In the genomic region with DNA sequence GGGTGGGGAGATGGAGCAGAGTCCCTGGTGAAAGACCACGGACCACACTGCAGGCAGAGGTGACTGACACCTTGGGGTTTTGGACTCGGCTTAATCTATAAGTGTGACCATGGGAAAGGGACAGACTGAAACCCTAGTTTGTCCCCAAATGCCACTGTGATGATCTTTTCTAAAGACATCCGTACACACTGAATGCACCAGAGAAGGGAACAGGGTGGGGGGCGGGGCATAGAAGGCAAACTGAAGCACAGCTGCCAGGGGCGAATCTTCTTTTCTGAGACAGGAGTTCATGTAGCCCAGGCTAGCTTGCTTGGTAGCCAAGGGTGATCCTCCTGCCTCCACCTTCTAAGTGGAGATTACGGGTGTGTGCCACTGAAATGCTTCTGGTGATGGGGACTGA, we compare ENCODE assay signal across 11 mouse cellular contexts. TPM values are rescaled to one million over a fixed set of nuclear protein-coding genes. Genes with fewer than 3 reads are reported as not detected.
DNase-seq lines count a peak whose midpoint lies in the region; ATAC-seq and TF ChIP-seq lines count a peak whose summit lies in the region.
"Had no signal": no experiment of that assay in that cellular context is flagged by ENCODE, and none has a peak within 500 bp of the region (broad histone marks: within the 10 kb centered on the region; RNA-seq: fewer than 3 reads in every experiment).

No protein-coding gene starts in this region.

- H3K9me3 ChIP-seq in heart, embryonic 14.5 days (ENCODE audit: control insufficient read depth, low read length), result no peaks in the 10 kb centered on the region
- H3K9me3 ChIP-seq in neural tube, embryonic 13.5 days, result no peaks in the 10 kb centered on the region
- H3K9me3 ChIP-seq in limb, embryonic 12.5 days, result no peaks in the 10 kb centered on the region
- H3K9me3 ChIP-seq in stomach, postnatal 0 days (ENCODE audit: control insufficient read depth, low read length), result no peaks in the 10 kb centered on the region
- H3K9me3 ChIP-seq: forebrain, embryonic 13.5 days had no signal

- H3K4me2 ChIP-seq in heart, embryonic 14.5 days (ENCODE audit: low read length), result peak overlapping the region; percentile 28; the same call in 1 of the 2 replicates
- H3K4me2 ChIP-seq in neural tube, embryonic 13.5 days, result no peak overlapping the region
- peak overlapping the region; percentile 48 for H3K4me2 ChIP-seq in limb, embryonic 12.5 days
- no peak overlapping the region for H3K4me2 ChIP-seq in stomach, postnatal 0 days (replicated peaks; ENCODE audit: low read depth)
- H3K4me2 ChIP-seq: forebrain, embryonic 13.5 days had no signal

- H3K27ac ChIP-seq in heart, embryonic 14.5 days (replicated peaks in 1 of 2; ENCODE audit: control insufficient read depth in 1 of 2, insufficient read depth in 1 of 2, low read depth in 2 of 2, low read length in 2 of 2), result peak overlapping the region; percentile 65 to 67
- H3K27ac ChIP-seq in neural tube, embryonic 13.5 days (replicated peaks), result 0 out of 2 replicates have a peak overlapping the region, but pooled peaks have one; percentile 38
- H3K27ac ChIP-seq in limb, embryonic 12.5 days, result peak overlapping the region; percentile 72
- peak overlapping the region; percentile 24; the same call in 1 of the 2 replicates for H3K27ac ChIP-seq in stomach, postnatal 0 days (replicated peaks)
- H3K27ac ChIP-seq: forebrain, embryonic 13.5 days had no signal

- DNase-seq in heart, postnatal 25 days (ENCODE audit: low spot score), result no peak
- DNase-seq in neural tube, embryonic 10.5 days (ENCODE audit: extremely low spot score, low spot score), result no peak
- DNase-seq in stomach, postnatal 0 days (ENCODE audit: low spot score), result no peak
- DNase-seq in cerebellum, postnatal 36 days, result no peak
- no peak for DNase-seq in urinary bladder, postnatal 4 days (ENCODE audit: low spot score in 2 of 2)
- DNase-seq: cerebellum, adult 9-10 months had no signal

- 66% methylated on average over 6 of the region's 6 CpGs for WGBS in heart, embryonic 14.5 days
- 76% methylated on average over 6 of the region's 6 CpGs for WGBS in neural tube, embryonic 13.5 days
- 74% methylated on average over 6 of the region's 6 CpGs for WGBS in limb, embryonic 12.5 days
- 67% methylated on average over 6 of the region's 6 CpGs for WGBS in stomach, postnatal 0 days

- TF ChIP-seq CTCF in stomach, postnatal 0 days (IDR thresholded peaks at IDR 0.05; ENCODE audit: low read depth), result no peak

- no peak overlapping the region for H3K9ac ChIP-seq in heart, embryonic 14.5 days (ENCODE audit: low read length)
- H3K9ac ChIP-seq in neural tube, embryonic 13.5 days, result no peak overlapping the region
- 0 out of 2 replicates have a peak overlapping the region, but pooled peaks have one; percentile 23 for H3K9ac ChIP-seq in limb, embryonic 12.5 days (replicated peaks)
- no peak overlapping the region for H3K9ac ChIP-seq in stomach, postnatal 0 days (ENCODE audit: low read length)
- H3K9ac ChIP-seq: forebrain, embryonic 13.5 days had no signal

- no peak overlapping the region for H3K4me3 ChIP-seq in heart, embryonic 14.5 days (ENCODE audit: control insufficient read depth in 1 of 2, insufficient read depth in 1 of 2, low read depth in 1 of 2, low read length in 2 of 2)
- no peak overlapping the region for H3K4me3 ChIP-seq in neural tube, embryonic 13.5 days
- peak overlapping the region; percentile 13 for H3K4me3 ChIP-seq in limb, embryonic 12.5 days (replicated peaks)
- no peak overlapping the region for H3K4me3 ChIP-seq in stomach, postnatal 0 days (ENCODE audit: low read depth, low read length)
- H3K4me3 ChIP-seq: forebrain, embryonic 13.5 days had no signal

- H3K4me1 ChIP-seq in heart, embryonic 14.5 days (ENCODE audit: control insufficient read depth in 2 of 2, insufficient read depth in 2 of 2, low read length in 2 of 2), result peaks cover 0 to 10% of the 10 kb centered on the region in 2 experiments; a peak in 2 of 4 replicates
- H3K4me1 ChIP-seq in neural tube, embryonic 13.5 days (replicated peaks), result no peaks in the 10 kb centered on the region
- peaks cover 17% of the 10 kb centered on the region for H3K4me1 ChIP-seq in limb, embryonic 12.5 days (replicated peaks)
- no peaks in the 10 kb centered on the region for H3K4me1 ChIP-seq in stomach, postnatal 0 days (replicated peaks; ENCODE audit: control insufficient read depth, insufficient read depth)
- H3K4me1 ChIP-seq: forebrain, embryonic 13.5 days had no signal

- TF ChIP-seq EP300 in stomach, postnatal 0 days (optimal IDR thresholded peaks at IDR 0.05), result no peak

- H3K36me3 ChIP-seq in heart, embryonic 14.5 days (ENCODE audit: control insufficient read depth, insufficient read depth, low read length), result peaks cover 65% of the 10 kb centered on the region
- peaks cover 51% of the 10 kb centered on the region for H3K36me3 ChIP-seq in neural tube, embryonic 13.5 days
- H3K36me3 ChIP-seq in limb, embryonic 12.5 days, result peaks cover 42% of the 10 kb centered on the region
- H3K36me3 ChIP-seq in stomach, postnatal 0 days (ENCODE audit: control insufficient read depth, insufficient read depth, low read length), result peaks cover 12% of the 10 kb centered on the region; the same call in 1 of the 2 replicates

- H3K27me3 ChIP-seq in heart, embryonic 14.5 days (ENCODE audit: control insufficient read depth, insufficient read depth, low read length), result no peaks in the 10 kb centered on the region
- H3K27me3 ChIP-seq in neural tube, embryonic 13.5 days, result no peaks in the 10 kb centered on the region
- H3K27me3 ChIP-seq in limb, embryonic 12.5 days, result no peaks in the 10 kb centered on the region
- no peaks in the 10 kb centered on the region for H3K27me3 ChIP-seq in stomach, postnatal 0 days (ENCODE audit: control insufficient read depth, insufficient read depth, low read length)
- H3K27me3 ChIP-seq: CH12.LX; forebrain, embryonic 13.5 days had no signal

- intact Hi-C loops in heart, postnatal 25 days (cut with DNase I), result no loop called here

- no peak for ATAC-seq in heart, embryonic 14.5 days (ENCODE audit: insufficient number of reproducible peaks, insufficient read depth, low FRiP score, low read depth)
- no peak for ATAC-seq in neural tube, embryonic 13.5 days (ENCODE audit: low read depth)
- ATAC-seq in limb, embryonic 12.5 days (ENCODE audit: insufficient number of reproducible peaks, insufficient read depth, low FRiP score, low TSS enrichment, low read depth), result no peak
- ATAC-seq in stomach, postnatal 0 days (ENCODE audit: low FRiP score, low TSS enrichment), result no peak
- ATAC-seq: forebrain, embryonic 13.5 days had no signal

RNA-seq across cellular contexts. Expression of gene Lgals9, which starts 39.0 kb away (rescaled TPM):
- 63.4 and 65.2 TPM in 2 replicates for polyA plus RNA-seq in heart, embryonic 14.5 days (2014; fragmentation: Nextera tagmentation; extraction: Ambion mirVana)
- 10 to 100 TPM; 24.0 to 25.3 TPM for total RNA-seq in heart, postnatal 25 days (2021)
- polyA plus RNA-seq in neural tube, embryonic 13.5 days (2015; fragmentation: Nextera tagmentation; extraction: Ambion mirVana), result 13.7 and 17.4 TPM in 2 replicates
- 4.1 and 6.8 TPM in 2 replicates for polyA plus RNA-seq in limb, embryonic 12.5 days (2016; fragmentation: Nextera tagmentation; extraction: Ambion mirVana)
- 412 and 435 TPM in 2 replicates for polyA plus RNA-seq in stomach, postnatal 0 days (2015; fragmentation: Nextera tagmentation; extraction: Ambion mirVana)

Comparison
In these comparisons a context has a peak if more than half of its experiments do, and no peak if none do; other contexts are left out.
1. H3K4me2 ChIP-seq: peak in heart, embryonic 14.5 days (single experiment) and limb, embryonic 12.5 days (single experiment); none in neural tube, embryonic 13.5 days (single experiment) and stomach, postnatal 0 days (single experiment).
2. Peak in every context shown above with its lines, with median percentiles within 50 percentile points of each other: H3K27ac ChIP-seq.